Mouse (Mus musculus) megakaryocyte, adult 5-6 weeks (primary cell): ENCODE measurements around the gene Actn4. TPM values are rescaled to one million over a fixed set of nuclear protein-coding genes. Genes with fewer than 3 reads are reported as not detected.

Experiments used
- ATAC-seq: 2 replicates; pipeline ENCODE4 v1.8.0; 2016; ENCODE audit warnings: mild to moderate bottlenecking, inconsistent platforms; ENCODE audit not compliant: poor library complexity, severe bottlenecking
- total RNA-seq, 2 experiments: library from RNA; stranded (forward) in 1 of 2; stranded (reverse) in 1 of 2; fragments of 153-499, 151-499 nt in 1 of 2; fragments of 221-1000, 200-1000 nt in 1 of 2; gene quantifications; 2 replicates each; pipeline versions ENCODE4 v1.2.3 to v1.2.4; 2015 to 2017

Actn4 gene
- total RNA-seq, 2 experiments from 2014 or later, result 44.7 to 87.8 TPM

GRCm38 (mm10) chr7:28926172-28926571 lies 36.0 kb downstream of the Actn4 start:
- no peak for ATAC-seq

GRCm38 (mm10) chr7:28925317-28925716 lies 36.8 kb downstream of the Actn4 start:
- no peak for ATAC-seq

GRCm38 (mm10) chr7:28924802-28925201 lies 37.3 kb downstream of the Actn4 start:
- no peak for ATAC-seq

GRCm38 (mm10) chr7:28923865-28924291 lies 38.3 kb downstream of the Actn4 start:
- no peak for ATAC-seq

- no peak for ATAC-seq
These were observed 39.5 kb downstream of the Actn4 start for GRCm38 (mm10) chr7:28922606-28923005.

DNA sequence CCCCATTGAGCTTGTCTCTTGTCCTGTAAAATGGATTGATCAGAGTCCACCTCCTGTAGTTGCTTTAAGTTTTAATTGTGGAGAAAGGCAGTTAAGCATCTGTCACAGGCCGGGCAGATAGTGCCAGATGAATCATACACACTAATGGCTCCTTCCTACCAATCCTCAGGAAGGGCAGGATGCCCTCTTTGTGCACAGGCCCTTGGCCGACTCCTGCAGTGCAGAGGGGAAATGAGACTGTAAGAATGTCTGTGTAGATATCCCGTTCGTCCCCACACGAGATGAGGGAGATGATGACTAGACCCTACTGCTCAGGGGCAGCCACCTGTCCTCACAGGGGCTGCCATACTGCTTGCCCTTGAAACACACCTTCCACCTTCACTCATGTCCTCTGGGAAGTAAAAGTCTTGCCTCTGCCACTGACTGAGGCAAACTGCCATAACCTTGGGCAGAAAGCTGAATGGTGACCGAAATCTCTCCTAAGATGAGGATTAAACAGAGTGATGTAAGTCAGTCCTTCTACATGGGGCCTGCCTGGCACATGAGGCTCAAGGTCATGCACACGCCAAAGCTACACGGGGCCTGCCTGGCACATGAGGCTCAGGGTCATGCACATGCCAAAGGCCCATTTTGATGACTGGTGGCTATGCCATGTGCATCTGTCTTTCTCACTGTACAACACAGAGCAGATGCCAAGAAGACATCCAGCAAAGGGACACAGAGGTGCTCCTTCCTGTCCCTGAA lies 40.2 kb downstream of the Actn4 start:
- ATAC-seq, result no peak

DNA sequence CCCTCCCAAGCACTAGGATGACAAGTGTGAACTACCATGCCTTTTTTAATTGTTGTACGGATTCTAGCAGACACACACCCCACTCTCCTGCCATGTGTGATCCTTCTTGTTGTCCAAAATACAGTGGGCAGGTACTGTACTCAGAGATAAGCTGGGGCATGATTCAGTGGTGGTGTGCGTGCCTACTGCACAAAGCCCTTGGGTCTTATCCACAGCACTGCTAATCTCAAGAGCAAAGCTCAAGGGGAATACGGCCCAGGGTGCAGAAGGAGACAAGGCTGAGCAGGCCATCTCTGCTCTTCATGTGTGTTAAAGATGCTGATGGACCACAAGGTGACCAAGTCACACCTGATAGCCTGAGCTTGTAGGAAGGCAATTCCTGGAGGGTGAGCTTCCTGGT lies 41.0 kb downstream of the Actn4 start:
- no peak for ATAC-seq

- no peak for ATAC-seq
These were observed 42.3 kb downstream of the Actn4 start for GRCm38 (mm10) chr7:28919815-28920214.

- no peak for ATAC-seq
These were observed 43.6 kb downstream of the Actn4 start for GRCm38 (mm10) chr7:28918540-28918939.

DNA sequence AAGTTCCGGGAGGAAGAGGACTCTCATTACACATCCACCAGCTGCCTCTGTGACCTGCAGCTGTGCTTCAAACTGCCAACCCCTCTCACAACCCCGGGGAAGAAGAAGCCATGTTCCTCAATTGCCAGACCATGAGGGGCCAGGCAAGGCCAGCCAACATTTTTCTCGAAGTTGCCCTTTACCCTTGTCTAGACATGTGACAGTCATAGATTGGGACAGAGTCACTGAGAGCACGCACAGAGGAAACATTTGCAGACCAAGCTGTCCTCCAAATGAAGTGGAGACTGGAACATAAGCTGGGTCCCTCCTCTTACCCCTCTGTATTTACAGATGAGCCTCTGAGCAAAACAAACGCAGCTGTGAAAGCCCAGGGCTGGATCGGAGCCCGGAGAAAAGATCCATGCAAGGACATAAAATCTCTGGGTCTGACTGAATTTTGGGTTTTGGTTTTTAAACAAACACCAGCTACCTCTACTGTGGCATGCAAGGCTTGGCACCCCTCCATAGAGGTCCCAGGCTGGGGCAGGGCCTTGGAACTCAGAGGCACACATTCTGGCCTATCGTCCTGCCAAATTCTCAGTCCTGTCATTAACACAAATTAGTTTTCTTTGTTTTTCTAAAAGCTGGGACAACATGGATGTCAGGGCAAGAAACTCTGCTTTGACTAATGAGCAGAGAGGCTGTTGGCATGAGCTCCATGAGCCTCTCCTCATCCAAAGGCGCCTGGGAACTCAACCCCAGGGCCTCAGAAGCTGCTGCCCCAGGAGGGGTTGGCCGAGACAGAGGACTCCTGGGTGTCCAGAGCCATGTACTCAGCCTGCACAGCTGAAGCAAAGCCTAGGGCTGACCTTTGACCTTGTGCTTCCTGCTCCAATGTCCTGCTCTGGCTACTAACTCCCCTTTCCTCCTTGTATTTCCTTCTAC lies 44.4 kb downstream of the Actn4 start:
- ATAC-seq, result no peak

- no peak for ATAC-seq
These were observed 45.6 kb downstream of the Actn4 start for GRCm38 (mm10) chr7:28916491-28916890.

DNA sequence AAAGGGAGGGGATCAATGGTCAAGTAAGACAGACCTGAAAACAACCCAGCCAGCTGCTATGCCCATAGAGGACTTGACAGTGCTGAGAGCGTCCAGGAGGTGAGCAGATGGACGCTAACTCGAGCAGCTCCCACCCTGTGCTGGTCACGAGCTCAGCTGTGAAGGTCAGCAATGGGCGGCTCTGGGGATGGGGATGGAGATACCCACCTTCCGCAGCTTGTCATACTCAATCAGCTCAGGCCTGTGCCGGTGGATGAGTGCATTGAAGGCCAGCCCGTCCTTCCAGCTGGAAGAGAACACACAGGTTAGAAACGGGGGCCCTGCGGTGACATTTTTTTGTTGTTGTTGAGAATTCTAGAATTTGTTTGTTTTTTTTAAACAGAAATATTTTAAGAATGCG lies 49.0 kb downstream of the Actn4 start:
- ATAC-seq, result no peak

GRCm38 (mm10) chr7:28911632-28912031 lies 50.5 kb downstream of the Actn4 start:
- ATAC-seq, result no peak

GRCm38 (mm10) chr7:28907195-28907594 lies 54.9 kb downstream of the Actn4 start:
- no peak for ATAC-seq

GRCm38 (mm10) chr7:28903778-28904177 lies 58.4 kb downstream of the Actn4 start:
- ATAC-seq, result no peak

- ATAC-seq, result no peak
These were observed 59.3 kb downstream of the Actn4 start for GRCm38 (mm10) chr7:28902809-28903208.

DNA sequence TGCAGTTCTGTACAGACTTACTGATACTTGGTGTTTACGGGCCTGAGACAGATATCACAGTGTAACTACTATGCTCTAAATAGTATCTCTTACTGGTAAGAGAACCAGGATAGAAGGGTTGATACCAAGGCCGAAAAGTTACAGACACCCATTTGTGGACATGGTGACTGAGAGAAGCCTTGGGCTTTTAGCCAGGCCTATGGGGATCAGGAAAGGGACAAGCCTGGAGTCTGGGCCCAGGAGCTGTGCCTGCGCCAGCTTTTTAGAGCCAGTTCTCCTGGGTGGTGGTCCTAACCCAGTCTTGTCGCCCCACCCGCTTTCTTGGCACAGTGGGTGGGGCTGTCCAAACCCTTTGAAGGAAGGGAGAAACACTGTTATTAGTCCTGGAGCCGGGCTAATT lies 60.0 kb downstream of the Actn4 start:
- no peak for ATAC-seq

GRCm38 (mm10) chr7:28901311-28902125 lies 60.6 kb downstream of the Actn4 start:
- ATAC-seq, result no peak

GRCm38 (mm10) chr7:28899972-28900371 lies 62.2 kb downstream of the Actn4 start:
- ATAC-seq, result no peak

GRCm38 (mm10) chr7:28897661-28898060 lies 64.5 kb downstream of the Actn4 start:
- ATAC-seq, result no peak

GRCm38 (mm10) chr7:28894942-28895341 lies 67.2 kb downstream of the Actn4 start:
- no peak for ATAC-seq
